Mouse (Mus musculus) neural tube, embryonic 10.5 days (tissue): ENCODE measurements at regions not wholly inside any gene's neighbourhood (a gene's known extent, or its start where the extent isn't known, plus 50 kb on each side); places are given as distances from the start of the nearest gene placed in this dataset.

Experiments
- DNase-seq: peaks from one replicate; pipeline ENCODE4 v3.0.0-alpha.2; 2017; ENCODE audit warnings: low spot score; ENCODE audit errors: extremely low spot score

- no peak for DNase-seq
Observed at GRCm38 (mm10) chr15:36889072-36889471, 118.5 kb downstream of the Zfp706 start.

GRCm38 (mm10) chr15:36888351-36889069 is 119.1 kb downstream of the Zfp706 start:
- DNase-seq, result no peak

- no peak for DNase-seq
Observed at GRCm38 (mm10) chr15:36884671-36885365, 122.8 kb downstream of the Zfp706 start.

- no peak for DNase-seq
Observed at GRCm38 (mm10) chr15:36884074-36884473, 123.5 kb downstream of the Zfp706 start.

GRCm38 (mm10) chr15:36883156-36883555 is 124.4 kb downstream of the Zfp706 start:
- DNase-seq, result no peak

GRCm38 (mm10) chr15:36881576-36881975 is 126.0 kb downstream of the Zfp706 start:
- no peak for DNase-seq

GRCm38 (mm10) chr15:36880602-36881001 is 127.0 kb downstream of the Zfp706 start:
- no peak for DNase-seq

GRCm38 (mm10) chr15:36879587-36879986 is 128.0 kb downstream of the Zfp706 start:
- DNase-seq, result no peak

- no peak for DNase-seq
Observed at GRCm38 (mm10) chr15:36878960-36879359, 128.6 kb downstream of the Zfp706 start.

GRCm38 (mm10) chr15:36878276-36878675 is 129.3 kb downstream of the Zfp706 start:
- no peak for DNase-seq

GRCm38 (mm10) chr15:36877501-36877900 is 130.1 kb downstream of the Zfp706 start:
- no peak for DNase-seq

GRCm38 (mm10) chr15:36875980-36876778 is 131.4 kb downstream of the Zfp706 start:
- no peak for DNase-seq

GRCm38 (mm10) chr15:36874555-36874954 is 133.0 kb downstream of the Zfp706 start:
- no peak for DNase-seq

- no peak for DNase-seq
Observed at GRCm38 (mm10) chr15:36873884-36874243, 133.7 kb downstream of the Zfp706 start.

- DNase-seq, result peak; percentile 45
Observed at GRCm38 (mm10) chr15:36873058-36873883, 134.3 kb downstream of the Zfp706 start.

- no peak for DNase-seq
Observed at GRCm38 (mm10) chr15:36872566-36872965, 135.0 kb downstream of the Zfp706 start.

GRCm38 (mm10) chr15:36870717-36871116 is 136.9 kb downstream of the Zfp706 start:
- DNase-seq, result no peak

- DNase-seq, result no peak
Observed at GRCm38 (mm10) chr15:36870094-36870493, 137.5 kb downstream of the Zfp706 start.

GRCm38 (mm10) chr15:36866088-36866487 is 141.5 kb downstream of the Zfp706 start:
- no peak for DNase-seq

- no peak for DNase-seq
Observed at GRCm38 (mm10) chr15:36865332-36865731, 142.2 kb downstream of the Zfp706 start.

GRCm38 (mm10) chr15:36864046-36864445 is 143.5 kb downstream of the Zfp706 start:
- DNase-seq, result no peak
